Mouse (Mus musculus) heart, adult 18-20 months (tissue): ENCODE results near the gene Lrrc58. TPM values are rescaled to one million over a fixed set of nuclear protein-coding genes. Genes with fewer than 3 reads are reported as not detected.
A peak's percentile ranks its signal among the peaks of the same experiment; 100 is the strongest.

Source experiments
- DNase-seq, 2 experiments: peaks; one replicate each; pipeline ENCODE4 v3.0.0; 2021 to 2022; ENCODE audit warnings: mixed read lengths in 1 of 2
- total RNA-seq, 2 experiments: library from RNA; stranded (reverse); gene quantifications; 2 replicates each; pipeline ENCODE4 v1.2.3; 2021

Gene Lrrc58
- total RNA-seq, 2 experiments from 2014 or later: 68.2 to 77.2 TPM

DNA sequence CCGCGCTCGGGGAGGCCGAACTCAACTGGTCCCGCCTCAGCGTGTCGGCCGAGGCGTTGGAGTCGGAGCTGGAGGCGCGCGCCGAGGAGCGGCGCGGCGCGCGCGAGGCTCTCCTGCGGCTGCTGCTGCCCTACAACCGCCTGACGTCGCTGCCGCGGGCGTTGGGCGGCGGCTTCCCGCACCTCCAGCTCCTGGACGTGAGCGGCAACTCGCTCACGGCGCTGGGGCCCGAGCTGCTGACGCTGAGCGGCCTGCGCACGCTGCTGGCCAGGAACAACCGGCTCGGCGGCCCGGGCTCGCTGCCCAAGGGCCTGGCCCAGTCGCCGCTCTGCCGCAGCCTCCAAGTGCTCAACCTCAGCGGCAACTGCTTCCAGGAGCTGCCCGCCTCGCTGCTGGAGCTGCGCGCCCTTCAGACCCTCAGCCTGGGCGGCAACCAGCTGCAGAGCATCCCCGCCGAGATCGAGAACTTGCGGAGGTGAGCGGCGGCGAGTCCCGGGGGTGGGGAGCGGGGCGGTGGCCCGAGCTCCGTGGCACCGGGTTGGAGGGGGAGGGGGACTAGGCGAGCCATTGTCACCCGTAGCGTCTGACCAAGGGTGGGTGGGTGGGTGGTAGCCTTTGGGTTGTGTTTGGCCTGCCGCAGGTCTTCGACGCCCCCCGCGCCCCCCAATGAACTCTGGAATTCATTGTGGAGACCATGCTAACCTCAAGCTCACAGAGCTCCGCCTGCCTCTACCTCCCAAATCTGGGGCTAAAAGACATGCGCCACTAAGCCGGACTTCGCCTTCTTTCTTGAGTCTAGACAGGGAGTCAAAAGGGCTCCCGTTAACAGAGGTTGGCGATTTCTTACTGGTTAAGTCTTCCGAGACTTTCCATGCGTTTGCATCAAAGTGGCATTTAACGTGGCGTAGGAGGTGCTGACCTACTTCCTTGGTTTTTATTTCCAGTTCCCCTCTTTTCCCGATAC lies 599 bp downstream of the Lrrc58 start:
- DNase-seq: peak in 1 of 2 experiments; percentile 71

DNA sequence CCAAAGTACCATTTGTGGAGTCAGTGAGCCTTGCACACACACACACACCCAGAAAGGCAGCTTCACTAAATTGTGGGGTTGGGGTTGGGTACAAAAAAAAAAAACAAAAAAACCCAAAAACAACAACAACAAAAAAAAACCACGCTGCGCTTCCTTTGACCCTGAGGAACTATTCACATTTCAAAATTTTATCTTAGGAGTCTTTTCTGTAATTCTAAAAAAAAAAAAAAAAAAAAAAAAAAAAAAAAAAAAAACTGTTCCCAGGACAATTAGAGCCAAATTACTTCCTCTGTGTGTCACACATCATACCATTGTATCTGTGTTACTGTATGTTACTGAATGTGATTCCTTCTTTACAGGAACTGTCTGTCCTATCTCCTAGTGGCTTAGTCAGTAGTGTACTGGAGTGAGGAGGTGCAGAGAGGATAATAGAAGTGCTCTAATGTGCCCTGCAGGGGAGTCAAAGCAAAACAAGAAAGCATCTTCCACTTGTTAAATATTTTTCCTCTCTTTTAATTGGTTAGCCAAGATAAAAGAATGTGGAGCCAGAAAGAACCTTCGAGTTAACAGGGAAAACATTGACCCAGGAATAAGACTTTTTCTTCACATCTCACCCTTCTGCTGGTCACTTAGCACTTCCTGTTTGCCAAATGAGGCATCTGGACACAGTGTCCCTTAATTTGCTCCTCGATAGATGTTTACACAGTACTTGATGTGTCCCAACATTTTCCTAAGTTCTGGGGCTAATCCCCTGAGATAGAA lies 1.5 kb downstream of the Lrrc58 start:
- DNase-seq: peak; percentile 49 to 58

DNA sequence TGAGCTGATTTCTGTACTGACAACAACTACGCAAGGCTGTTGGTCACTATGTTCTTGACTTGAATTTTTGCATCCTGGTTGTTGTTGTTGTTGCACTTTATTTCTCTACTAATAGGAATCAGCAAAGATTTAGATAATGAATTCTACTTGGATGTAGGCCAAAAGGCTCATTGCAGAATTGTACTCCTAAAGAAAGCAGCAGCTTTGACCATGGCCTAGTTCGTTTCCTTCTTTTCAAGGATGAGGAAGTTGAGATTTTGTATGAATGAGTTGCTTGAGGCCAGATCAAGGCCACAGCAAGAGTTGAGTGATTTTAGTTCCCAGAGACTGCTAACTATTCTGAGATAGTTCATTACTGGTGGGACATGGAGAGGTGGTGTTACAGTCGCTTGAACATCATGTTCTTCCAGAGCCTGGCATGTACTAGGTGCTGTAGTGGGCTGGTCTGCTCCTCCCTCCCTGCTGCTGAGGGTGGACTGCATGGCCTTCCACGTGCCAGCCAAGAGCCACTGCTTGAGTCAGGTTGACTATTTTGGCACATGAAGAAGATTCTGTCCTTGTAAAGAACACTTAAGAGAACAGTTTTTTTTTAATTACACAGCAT lies 3.0 kb downstream of the Lrrc58 start:
- peak; percentile 55 to 83 for DNase-seq

DNA sequence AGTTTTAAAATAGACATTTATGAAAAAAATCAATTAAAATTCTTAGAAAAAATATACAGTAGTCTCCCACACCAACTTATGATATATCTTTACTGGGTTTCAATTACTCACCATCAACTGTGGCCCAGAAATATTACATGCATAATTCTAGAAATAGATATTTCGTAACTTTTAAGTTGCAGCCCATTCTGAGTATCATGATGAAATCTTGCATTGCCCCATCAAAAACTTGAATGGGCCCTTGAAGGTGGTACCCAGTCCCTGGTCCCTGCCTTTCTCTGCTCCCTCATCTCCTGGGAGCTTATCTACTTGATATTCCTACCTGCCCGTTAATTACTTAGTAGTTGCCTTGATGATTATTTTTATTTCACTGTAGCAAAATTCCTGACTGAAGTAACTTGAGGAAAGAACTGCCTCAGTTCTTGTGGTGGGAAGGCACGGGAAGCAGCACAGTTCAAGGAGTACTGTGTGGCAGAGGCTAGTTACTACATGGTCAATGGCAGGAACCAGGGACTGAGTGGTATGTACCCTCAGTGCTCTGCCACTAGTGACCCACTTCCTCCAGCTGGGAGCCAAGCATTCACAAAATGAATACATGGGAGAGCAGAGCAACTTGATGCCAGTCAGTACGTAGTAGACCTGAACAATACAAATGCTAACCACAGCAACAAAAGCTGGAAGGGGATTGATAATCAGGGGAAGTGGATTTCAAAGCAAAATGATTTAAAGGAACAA lies 6.5 kb downstream of the Lrrc58 start:
- DNase-seq: no peak

DNA sequence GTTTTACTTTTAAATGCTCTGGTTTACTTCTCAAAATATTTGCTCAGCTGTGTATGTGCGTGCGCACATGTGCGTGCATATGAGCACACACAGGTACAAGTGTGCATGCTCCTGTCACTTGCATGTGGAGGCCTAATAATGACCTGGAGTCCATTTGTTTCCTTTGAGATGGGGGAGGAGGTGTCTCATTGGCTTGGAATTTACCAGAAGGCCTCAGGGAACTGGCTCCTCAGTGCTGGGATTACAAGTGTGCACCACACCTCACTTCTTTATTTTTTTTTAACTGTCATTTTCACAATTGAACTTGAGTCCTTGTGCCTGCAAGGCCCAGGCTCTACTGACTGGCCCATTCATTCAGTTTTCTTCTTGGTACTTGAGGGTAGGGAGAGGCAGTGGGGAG lies 9.2 kb downstream of the Lrrc58 start:
- no peak for DNase-seq

DNA sequence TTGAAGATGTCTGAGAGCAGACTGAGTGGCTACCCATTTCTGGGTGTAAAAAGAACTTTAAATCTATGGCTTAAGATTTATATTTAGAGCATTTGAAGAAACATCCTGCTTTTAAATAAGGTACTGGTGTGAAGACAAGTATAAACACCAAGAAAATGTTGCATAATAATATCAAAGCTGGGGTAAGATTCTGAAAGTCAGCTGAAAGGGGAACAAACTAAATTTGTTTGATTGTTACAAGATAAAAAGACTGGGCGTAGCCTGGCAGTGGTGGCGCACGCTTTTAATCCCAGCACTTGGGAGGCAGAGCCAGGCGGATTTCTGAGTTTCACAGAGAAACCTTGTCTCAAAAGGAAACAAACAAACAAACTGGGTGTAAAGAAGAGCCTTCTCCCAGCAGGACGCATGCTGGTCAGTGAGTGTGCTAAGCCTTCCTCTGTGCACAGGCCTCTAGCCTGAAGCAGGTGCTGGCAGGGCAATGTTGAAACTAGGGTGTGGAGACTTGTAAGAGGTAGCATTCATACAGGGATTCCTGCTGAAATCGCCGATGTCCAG lies 10.8 kb downstream of the Lrrc58 start:
- no peak for DNase-seq

DNA sequence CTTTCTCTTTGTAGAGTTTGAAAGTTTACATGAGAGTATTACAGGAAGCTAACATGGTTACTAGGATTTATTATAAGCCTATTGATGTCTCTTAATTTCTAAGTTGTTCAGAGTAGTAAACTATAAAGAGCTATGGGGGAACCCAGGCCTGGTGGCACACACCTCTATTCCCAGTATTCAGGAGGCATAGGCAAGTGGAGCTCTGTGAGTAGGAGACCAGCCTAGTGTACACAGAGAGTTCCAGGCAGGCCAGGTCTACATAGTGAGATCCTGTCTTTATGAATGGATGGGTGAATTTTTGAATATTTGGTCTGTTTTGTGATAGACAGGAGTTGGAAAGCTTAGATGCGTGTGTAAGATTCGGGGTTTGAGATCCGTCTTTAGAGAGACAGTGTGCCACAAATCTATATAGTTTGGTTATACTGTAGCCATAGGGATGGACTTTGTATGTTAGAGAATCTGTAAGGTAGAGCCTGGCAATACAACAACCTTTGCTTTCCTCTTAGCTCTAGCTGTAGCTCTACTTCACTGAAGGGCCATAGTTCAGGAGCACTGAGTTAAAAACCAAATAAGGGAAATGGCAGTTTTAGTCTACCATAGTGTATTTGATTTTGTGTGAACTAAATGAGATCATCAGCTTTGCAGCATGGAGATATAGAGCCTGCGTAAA lies 11.7 kb downstream of the Lrrc58 start:
- DNase-seq: no peak

DNA sequence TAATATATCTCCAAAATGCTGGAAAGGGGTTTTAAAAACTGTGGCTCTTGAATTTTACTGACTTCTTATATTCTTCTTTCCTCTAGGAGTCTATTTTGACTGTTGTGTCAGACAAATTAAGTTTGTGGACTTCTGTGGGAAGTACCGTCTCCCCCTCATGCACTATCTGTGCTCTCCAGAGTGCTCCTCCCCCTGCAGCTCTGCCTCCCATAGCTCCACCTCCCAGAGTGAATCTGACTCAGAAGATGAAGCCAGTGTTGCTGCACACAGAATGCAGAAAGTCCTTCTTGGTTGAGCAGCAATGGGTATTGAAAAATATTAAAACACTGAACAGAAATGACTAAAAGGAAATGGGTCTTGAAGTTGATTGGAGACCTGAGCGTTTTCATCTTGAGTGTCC lies 13.0 kb downstream of the Lrrc58 start:
- no peak for DNase-seq

DNA sequence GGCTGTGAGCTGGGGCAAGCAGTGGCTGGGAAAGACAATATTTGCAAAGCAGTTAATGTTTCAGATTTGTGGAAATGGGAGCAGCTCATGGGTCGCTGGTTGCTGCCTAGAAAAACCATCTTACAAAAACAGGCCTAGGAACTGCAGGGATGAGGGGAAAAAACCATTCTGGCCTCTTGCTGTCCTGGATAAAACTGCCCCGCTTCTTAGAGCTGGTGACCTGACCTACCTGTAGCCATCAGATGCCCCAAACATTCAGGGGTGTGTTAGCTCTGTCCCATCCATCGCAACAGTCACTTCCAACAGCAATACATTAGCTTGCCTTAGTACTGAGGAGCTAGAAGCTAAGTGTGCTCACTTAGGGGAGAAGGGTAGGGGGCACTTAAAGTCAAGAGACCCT lies 20.8 kb downstream of the Lrrc58 start:
- DNase-seq: no peak

DNA sequence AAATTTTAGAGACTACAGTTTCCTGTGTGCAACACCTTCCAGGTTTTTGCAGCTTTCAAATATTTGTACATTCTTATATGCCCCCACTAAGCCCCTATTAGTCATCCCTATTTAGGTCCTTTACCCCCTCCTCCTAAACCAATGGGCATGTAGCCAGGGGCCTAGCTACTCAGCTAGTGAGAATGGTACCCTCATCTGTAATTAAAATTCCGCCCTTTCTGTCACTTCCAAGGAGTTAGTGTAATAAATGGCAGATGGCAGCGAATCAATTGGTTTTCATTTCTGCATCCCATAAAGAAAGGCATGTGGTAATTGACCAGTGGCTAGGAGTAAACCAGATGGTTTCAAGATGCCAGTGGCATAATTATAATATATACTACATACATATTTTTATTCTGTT lies 24.5 kb downstream of the Lrrc58 start:
- no peak for DNase-seq

DNA sequence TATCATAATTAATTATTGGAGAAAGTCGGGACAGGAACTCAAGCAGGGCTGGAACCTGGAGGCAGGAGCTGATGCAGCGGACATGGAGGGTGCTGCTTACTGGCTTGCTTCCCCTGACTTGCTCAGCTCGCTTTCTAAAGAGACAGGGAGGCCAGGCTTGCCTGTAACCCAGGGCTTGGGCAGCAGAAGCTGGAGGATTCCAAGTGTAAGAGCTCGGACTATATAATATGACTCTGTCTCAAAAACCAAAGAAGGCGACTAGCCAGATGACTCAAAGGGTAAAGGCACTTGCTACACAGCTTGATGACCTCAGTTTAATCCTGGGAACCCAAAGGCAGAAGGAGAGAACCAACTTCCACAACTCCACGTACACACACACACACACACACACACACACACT lies 25.2 kb downstream of the Lrrc58 start:
- DNase-seq: no peak

DNA sequence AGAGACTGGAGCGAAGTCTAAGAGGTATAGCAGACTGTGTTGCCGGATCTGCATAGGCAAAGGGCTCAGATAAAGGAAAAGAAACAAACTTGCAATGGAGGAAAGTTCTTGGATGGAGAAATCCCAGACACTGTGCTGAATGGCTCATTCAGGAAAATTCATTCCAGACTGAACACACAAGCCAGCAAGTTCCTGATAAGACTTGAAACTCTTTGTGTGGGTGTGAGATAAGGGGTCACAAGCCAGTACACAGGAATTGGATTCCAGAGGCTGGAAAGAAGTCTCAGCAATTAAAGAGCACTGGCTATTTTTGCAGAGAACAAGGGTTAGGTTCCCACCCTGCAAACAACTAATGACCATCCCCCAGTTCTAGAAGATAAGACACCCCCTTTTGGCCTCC lies 25.8 kb downstream of the Lrrc58 start:
- DNase-seq: peak; percentile 38 to 65

DNA sequence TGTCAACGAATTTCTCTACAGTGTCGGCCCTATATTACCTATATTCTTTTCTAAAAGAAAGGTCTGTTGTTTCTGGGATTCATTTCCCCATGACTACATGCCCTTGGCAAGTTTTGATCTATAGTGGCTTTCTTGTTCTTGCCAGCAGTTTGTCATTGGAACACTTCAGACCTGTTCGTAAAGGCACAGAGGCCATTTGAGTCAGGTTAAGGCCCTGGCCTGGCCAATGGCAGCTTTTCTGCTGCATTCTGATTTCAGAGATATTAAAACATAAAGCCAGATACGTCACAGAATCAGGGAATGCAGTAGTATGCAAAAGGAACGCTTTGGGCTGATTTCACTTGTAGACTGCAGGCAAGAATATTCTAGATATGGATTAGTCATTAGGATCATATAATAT lies 30.6 kb downstream of the Lrrc58 start:
- DNase-seq: no peak

DNA sequence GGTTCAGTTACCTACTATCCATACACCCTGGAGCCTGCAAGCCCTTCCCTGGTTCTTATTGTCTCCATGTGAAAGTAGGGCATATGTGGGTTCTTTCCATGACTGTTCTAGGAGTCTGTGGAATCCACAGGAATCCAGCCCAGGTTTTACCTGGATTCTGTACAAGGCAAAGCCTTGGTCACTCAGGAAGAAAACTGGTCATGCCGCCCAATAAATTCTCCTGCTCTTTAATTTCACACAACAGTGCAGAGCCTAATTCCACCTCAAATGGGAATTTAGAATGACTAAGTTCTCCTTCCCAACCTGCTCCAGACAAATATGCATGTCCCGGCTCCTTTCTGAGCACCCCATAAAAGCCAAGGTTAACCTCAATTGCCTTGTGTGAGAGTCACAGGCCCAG lies 31.2 kb downstream of the Lrrc58 start:
- DNase-seq: no peak

DNA sequence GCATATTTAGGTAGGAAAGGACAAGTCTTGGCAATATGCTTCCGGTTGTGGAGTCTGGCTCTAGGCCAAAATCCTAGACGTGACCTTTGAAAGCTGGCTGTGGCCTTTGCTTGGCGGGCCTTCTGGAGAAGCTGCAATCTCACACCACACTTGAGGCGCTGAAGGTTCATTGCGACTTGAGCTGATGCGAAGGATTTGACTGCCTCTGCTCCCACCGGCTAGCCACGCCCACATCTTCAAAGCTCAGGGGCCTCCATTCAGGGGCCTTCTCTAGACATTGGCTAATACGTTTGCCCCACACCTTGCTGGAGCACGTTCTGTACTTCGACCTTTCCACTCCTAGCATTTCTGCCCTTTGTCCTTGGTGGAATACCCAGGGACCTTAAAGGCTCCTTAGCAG lies 33.1 kb downstream of the Lrrc58 start:
- no peak for DNase-seq

DNA sequence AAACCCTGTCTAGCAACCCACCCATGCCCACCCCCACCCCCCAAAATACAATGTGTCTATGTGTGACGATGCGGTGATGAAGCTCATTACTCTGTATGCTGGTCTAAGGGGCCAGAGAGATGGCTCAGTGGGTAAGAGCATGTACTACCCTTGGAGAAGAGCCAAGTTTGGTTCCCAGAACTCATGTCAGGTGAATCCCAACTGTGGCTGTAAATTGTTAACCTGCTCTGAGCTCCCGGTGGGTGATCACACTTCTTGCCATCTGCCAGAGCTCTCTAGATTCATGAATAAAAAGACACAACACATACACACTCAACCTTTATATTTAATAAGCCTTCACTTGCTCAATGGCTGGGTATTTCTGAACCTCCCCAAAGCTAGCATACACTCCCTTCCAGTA lies 38.3 kb downstream of the Lrrc58 start:
- no peak for DNase-seq

DNA sequence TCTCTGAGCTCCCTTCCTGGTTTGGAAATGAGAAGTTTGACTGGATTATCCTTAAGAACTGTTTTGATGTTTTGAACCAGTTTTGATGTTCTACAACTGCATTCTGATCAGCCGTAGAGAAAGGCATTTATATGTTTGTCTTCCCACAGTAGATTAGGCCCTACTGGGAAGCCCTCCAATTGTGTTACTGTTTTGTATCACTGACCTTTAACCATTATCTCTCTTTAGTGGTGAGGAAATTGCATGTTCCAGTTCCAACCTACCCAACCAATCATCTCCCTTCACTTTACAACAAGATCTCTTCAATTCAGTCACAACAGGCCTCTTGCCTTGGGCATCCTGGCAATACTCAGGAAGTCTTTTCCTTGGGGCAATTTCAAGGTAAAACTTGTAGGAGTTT lies 42.9 kb downstream of the Lrrc58 start:
- DNase-seq: no peak

DNA sequence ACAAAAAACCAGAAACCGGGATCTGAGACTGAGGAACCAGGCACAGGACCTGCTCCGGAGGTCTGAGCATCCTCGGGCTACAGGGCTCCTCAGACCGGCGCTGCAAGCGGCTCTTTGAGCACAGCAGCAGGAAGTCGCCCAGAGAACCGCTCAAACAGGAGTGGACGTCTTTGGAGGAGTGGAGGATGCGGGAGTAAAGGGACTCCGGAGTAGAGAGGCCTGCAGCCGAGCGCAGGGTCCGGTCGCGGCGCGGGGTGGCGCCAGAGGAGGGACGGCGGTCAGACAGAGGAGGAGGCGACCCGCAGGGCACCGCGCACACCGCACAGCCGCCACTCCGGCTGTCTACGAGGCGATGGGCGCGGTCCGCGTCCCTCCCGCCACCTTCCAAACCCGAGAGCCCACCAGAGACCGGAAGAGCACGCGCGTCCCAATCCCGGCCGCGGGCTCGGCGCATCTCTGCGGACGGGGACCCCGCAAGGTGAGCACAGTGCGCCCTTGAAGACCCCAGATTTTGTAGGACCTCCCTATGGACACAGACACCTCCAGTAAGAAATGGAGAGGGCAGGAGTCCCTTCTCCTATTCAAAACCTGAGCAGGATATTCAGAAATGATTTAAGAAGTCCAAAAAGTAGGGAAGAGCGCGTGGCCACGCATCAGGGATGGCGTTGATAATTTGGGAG lies 48.1 kb downstream of the Lrrc58 start, which contains the start of gene Gpr156:
Gpr156 (plus strand) TSS at position 359 of the 680 bp plus-strand sequence.
- DNase-seq: peak; percentile 19 to 45

DNA sequence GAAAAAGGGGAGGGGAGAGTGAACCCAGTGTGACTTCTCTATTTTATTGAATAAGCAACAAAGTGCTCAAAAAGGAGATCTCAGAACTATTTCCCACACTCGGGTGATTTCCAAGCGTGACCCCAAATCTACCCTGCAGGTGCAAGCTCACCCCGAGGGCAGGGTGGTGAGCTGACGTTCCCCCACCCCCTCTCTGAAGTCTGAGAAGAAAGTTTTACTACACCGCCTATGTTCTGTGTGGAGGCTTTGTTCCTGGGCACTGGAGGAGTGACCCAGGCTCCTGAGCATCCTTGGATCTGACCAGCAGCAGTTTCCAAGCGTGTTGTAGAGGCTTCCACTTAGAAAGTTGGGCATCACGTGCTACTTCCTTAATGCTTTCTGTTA lies 48.6 kb downstream of the Lrrc58 start:
- no peak for DNase-seq

DNA sequence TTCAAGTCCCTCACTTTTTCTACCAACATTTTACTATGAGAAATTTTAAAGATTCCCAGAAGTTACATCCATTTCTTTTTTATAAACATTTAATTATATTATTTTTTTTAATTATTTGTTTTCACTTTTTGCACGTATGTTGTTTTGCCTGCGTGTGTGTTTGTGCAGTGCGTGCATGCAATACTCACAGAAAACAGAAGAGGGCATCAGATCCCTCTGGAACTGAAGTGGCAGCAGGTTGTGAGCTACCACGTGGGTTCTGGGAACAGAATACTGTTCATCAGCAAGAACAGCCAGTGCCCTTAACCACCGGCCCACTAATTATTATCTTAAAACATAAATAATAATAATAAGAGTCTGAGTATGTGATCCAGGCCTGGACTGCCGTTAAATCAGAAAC lies 50.8 kb downstream of the Lrrc58 start:
- DNase-seq: no peak
